Mouse (Mus musculus) ES-Bruce4 (cell line): ENCODE results near the gene Ctdnep1. TPM values are rescaled to one million over a fixed set of nuclear protein-coding genes. Genes with fewer than 3 reads are reported as not detected.
A peak's percentile ranks its signal among the peaks of the same experiment; 100 is the strongest.

Source experiments
- H3K27ac ChIP-seq: 2 replicates; pipeline ENCODE4 v1.5.1; 2012; ENCODE audit warnings: low read length, inconsistent platforms; ENCODE audit not compliant: insufficient read depth
- H3K27me3 ChIP-seq: 2 replicates; pipeline ENCODE4 v1.6.1; 2012; ENCODE audit warnings: mild to moderate bottlenecking, low read length, inconsistent platforms; ENCODE audit not compliant: control insufficient read depth, poor library complexity, insufficient read depth, severe bottlenecking
- H3K36me3 ChIP-seq: 2 replicates; pipeline ENCODE4 v1.6.1; 2012; ENCODE audit warnings: inconsistent platforms, mild to moderate bottlenecking, low read length, moderate library complexity; ENCODE audit not compliant: control insufficient read depth, poor library complexity, insufficient read depth, severe bottlenecking
- H3K4me1 ChIP-seq: one replicate; pipeline ENCODE4 v1.8.1; 2011; ENCODE audit warnings: low read length; ENCODE audit not compliant: control insufficient read depth, insufficient read depth
- H3K4me3 ChIP-seq: 2 replicates; pipeline ENCODE4 v1.5.1; 2011; ENCODE audit warnings: low read depth, mild to moderate bottlenecking, low read length
- H3K9ac ChIP-seq: 2 replicates; pipeline ENCODE4 v1.6.1; 2012; ENCODE audit warnings: low read depth, mild to moderate bottlenecking, inconsistent platforms; ENCODE audit not compliant: poor library complexity, severe bottlenecking
- H3K9me3 ChIP-seq: replicated peaks from 2 replicates; pipeline ENCODE4 v1.6.1; 2012; ENCODE audit warnings: mild to moderate bottlenecking, low read length, inconsistent platforms; ENCODE audit not compliant: control insufficient read depth, poor library complexity, insufficient read depth, severe bottlenecking
- CTCF ChIP-seq: IDR thresholded peaks from one replicate; pipeline ENCODE4 v1.8.1; 2011; ENCODE audit warnings: low read depth, low read length
- EP300 ChIP-seq: IDR thresholded peaks from 2 replicates; pipeline ENCODE4 v1.6.1; 2011; ENCODE audit warnings: low read depth, low read length; ENCODE audit not compliant: insufficient read depth
- POLR2A ChIP-seq: IDR thresholded peaks from one replicate; pipeline ENCODE4 v1.8.1; 2011; ENCODE audit warnings: low read length; ENCODE audit not compliant: insufficient read depth
- polyA plus RNA-seq: library from polyadenylated mRNA; stranded (reverse); fragments of >200 nt; gene quantifications from 2 replicates; pipeline ENCODE4 v1.2.4, GENCODE M21; 2011; ENCODE audit warnings: low read depth; ENCODE audit not compliant: missing spikeins, insufficient read depth, insufficient read length

Ctdnep1 gene
- polyA plus RNA-seq, 1 experiment: 61.9 TPM

- Histone ChIP-seq H3K9me3 (no peaks in the 10 kb centered on the region), H3K4me3 (peak within 1 kb of the TSS; percentile 69), H3K27me3 (no peaks in the 10 kb centered on the region), H3K36me3 (no peaks in the 10 kb centered on the region; the same call in 1 of the 2 replicates), H3K4me1 (peaks cover 9% of the 10 kb centered on the region), H3K27ac (no peak within 1 kb of the TSS), H3K9ac (peak within 1 kb of the TSS; percentile 94)
- TF ChIP-seq CTCF (no peak), POLR2A (no peak), EP300 (no peak)
Measured at GRCm38 (mm10) chr11:69935137-69935879, 45.6 kb upstream of the Ctdnep1 start, which contains the start of gene Ybx2. TSS of gene Ybx2 (plus strand) at chr11:69935796.

GRCm38 (mm10) chr11:69936156-69936555 lies 44.8 kb upstream of the Ctdnep1 start:
- Histone ChIP-seq H3K9ac (peak overlapping the region; percentile 94), H3K9me3 (no peaks in the 10 kb centered on the region), H3K36me3 (no peaks in the 10 kb centered on the region; the same call in 1 of the 2 replicates), H3K4me3 (peak overlapping the region; percentile 58), H3K27ac (no peak overlapping the region), H3K4me1 (peaks cover 9% of the 10 kb centered on the region), H3K27me3 (no peaks in the 10 kb centered on the region)
- TF ChIP-seq CTCF (no peak), POLR2A (no peak), EP300 (no peak)

GRCm38 (mm10) chr11:69936714-69937347 lies 44.1 kb upstream of the Ctdnep1 start:
- TF ChIP-seq EP300 (no peak), CTCF (no peak), POLR2A (no peak)
- no peaks in the 10 kb centered on the region for H3K27me3 ChIP-seq
- H3K4me1 ChIP-seq: peaks cover 9% of the 10 kb centered on the region
- no peak overlapping the region for H3K27ac ChIP-seq
- H3K9ac ChIP-seq: peak overlapping the region; percentile 94
- H3K4me3 ChIP-seq: peak overlapping the region; percentile 58
- no peaks in the 10 kb centered on the region for H3K9me3 ChIP-seq
- H3K36me3 ChIP-seq: no peaks in the 10 kb centered on the region; the same call in 1 of the 2 replicates

- H3K27ac ChIP-seq: no peak overlapping the region
- H3K9ac ChIP-seq: no peak overlapping the region
- TF ChIP-seq EP300 (no peak), CTCF (no peak), POLR2A (no peak)
- H3K4me3 ChIP-seq: no peak overlapping the region
- no peaks in the 10 kb centered on the region for H3K27me3 ChIP-seq
- no peaks in the 10 kb centered on the region for H3K9me3 ChIP-seq
- peaks cover 9% of the 10 kb centered on the region for H3K4me1 ChIP-seq
- no peaks in the 10 kb centered on the region; the same call in 1 of the 2 replicates for H3K36me3 ChIP-seq
Measured at GRCm38 (mm10) chr11:69937385-69937784, 43.6 kb upstream of the Ctdnep1 start.

- Histone ChIP-seq H3K4me3 (no peak overlapping the region), H3K36me3 (no peaks in the 10 kb centered on the region; the same call in 1 of the 2 replicates), H3K9ac (no peak overlapping the region), H3K9me3 (no peaks in the 10 kb centered on the region), H3K27me3 (no peaks in the 10 kb centered on the region), H3K4me1 (peaks cover 11% of the 10 kb centered on the region), H3K27ac (no peak overlapping the region)
- TF ChIP-seq EP300 (no peak), CTCF (no peak), POLR2A (no peak)
Measured at GRCm38 (mm10) chr11:69937834-69938233, 43.1 kb upstream of the Ctdnep1 start.

- H3K27me3 ChIP-seq: no peaks in the 10 kb centered on the region
- no peak overlapping the region for H3K9ac ChIP-seq
- no peak overlapping the region for H3K4me3 ChIP-seq
- no peak overlapping the region for H3K27ac ChIP-seq
- no peak for TF ChIP-seq CTCF
- TF ChIP-seq EP300: no peak
- no peak for TF ChIP-seq POLR2A
- H3K36me3 ChIP-seq: no peaks in the 10 kb centered on the region; the same call in 1 of the 2 replicates
- H3K4me1 ChIP-seq: peaks cover 11% of the 10 kb centered on the region
- H3K9me3 ChIP-seq: no peaks in the 10 kb centered on the region
Measured at GRCm38 (mm10) chr11:69938401-69938979, 42.5 kb upstream of the Ctdnep1 start.
